Mouse (Mus musculus) ES-Bruce4 (cell line): ENCODE results near the gene Nrxn3. TPM values are rescaled to one million over a fixed set of nuclear protein-coding genes. Genes with fewer than 3 reads are reported as not detected.

Experiments used
- H3K27ac ChIP-seq: 2 replicates; pipeline ENCODE4 v1.5.1; 2012; ENCODE audit warnings: low read length, inconsistent platforms; ENCODE audit not compliant: insufficient read depth
- H3K27me3 ChIP-seq: 2 replicates; pipeline ENCODE4 v1.6.1; 2012; ENCODE audit warnings: mild to moderate bottlenecking, low read length, inconsistent platforms; ENCODE audit not compliant: control insufficient read depth, poor library complexity, insufficient read depth, severe bottlenecking
- H3K36me3 ChIP-seq: 2 replicates; pipeline ENCODE4 v1.6.1; 2012; ENCODE audit warnings: inconsistent platforms, mild to moderate bottlenecking, low read length, moderate library complexity; ENCODE audit not compliant: control insufficient read depth, poor library complexity, insufficient read depth, severe bottlenecking
- H3K4me1 ChIP-seq: one replicate; pipeline ENCODE4 v1.8.1; 2011; ENCODE audit warnings: low read length; ENCODE audit not compliant: control insufficient read depth, insufficient read depth
- H3K4me3 ChIP-seq: 2 replicates; pipeline ENCODE4 v1.5.1; 2011; ENCODE audit warnings: low read depth, mild to moderate bottlenecking, low read length
- H3K9ac ChIP-seq: 2 replicates; pipeline ENCODE4 v1.6.1; 2012; ENCODE audit warnings: low read depth, mild to moderate bottlenecking, inconsistent platforms; ENCODE audit not compliant: poor library complexity, severe bottlenecking
- H3K9me3 ChIP-seq: replicated peaks from 2 replicates; pipeline ENCODE4 v1.6.1; 2012; ENCODE audit warnings: mild to moderate bottlenecking, low read length, inconsistent platforms; ENCODE audit not compliant: control insufficient read depth, poor library complexity, insufficient read depth, severe bottlenecking
- CTCF ChIP-seq: IDR thresholded peaks from one replicate; pipeline ENCODE4 v1.8.1; 2011; ENCODE audit warnings: low read depth, low read length
- EP300 ChIP-seq: IDR thresholded peaks from 2 replicates; pipeline ENCODE4 v1.6.1; 2011; ENCODE audit warnings: low read depth, low read length; ENCODE audit not compliant: insufficient read depth
- POLR2A ChIP-seq: IDR thresholded peaks from one replicate; pipeline ENCODE4 v1.8.1; 2011; ENCODE audit warnings: low read length; ENCODE audit not compliant: insufficient read depth
- polyA plus RNA-seq: library from polyadenylated mRNA; stranded (reverse); fragments of >200 nt; gene quantifications from 2 replicates; pipeline ENCODE4 v1.2.4, GENCODE M21; 2011; ENCODE audit warnings: low read depth; ENCODE audit not compliant: missing spikeins, insufficient read depth, insufficient read length

Gene Nrxn3
- polyA plus RNA-seq, 1 experiment, result not detected

DNA sequence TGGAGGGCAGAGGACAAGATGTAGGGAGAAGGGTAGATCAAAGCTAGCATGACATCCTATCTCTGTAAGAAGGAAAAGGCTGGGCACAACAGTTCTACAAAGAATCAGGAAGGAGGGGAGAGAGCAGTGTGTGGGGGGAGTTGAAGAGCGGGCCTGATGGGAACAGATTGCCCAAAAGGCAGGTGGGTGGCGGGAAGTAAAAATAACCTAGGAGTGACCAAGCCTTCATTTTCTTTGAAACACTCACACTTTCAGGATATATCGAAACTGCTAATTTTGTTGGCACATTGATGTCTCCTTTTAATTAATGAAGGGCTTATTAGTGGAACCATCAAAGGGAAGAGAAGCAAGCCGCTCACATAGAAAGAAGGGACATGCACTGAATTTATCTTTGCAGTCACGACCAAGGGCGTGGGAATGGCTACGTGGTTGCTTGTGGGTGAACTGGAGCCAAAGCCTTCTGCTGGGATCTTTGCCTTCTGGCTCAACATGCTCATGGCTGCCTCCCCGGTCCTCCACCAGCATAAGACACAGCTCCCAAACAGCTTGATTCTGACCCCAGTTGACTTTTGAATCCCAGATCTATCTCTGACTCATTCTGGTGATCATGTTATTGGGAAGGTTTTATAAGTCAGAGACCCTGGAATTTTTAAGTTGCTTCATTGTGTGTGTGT is 371.3 kb downstream of the Nrxn3 start:
- TF ChIP-seq EP300, result no peak
- no peak for TF ChIP-seq POLR2A
- TF ChIP-seq CTCF, result no peak
- no peaks in the 10 kb centered on the region for H3K4me1 ChIP-seq
- H3K9me3 ChIP-seq, result no peaks in the 10 kb centered on the region
- H3K27ac ChIP-seq, result no peak overlapping the region
- no peak overlapping the region for H3K4me3 ChIP-seq
- H3K9ac ChIP-seq, result no peak overlapping the region
- H3K27me3 ChIP-seq, result no peaks in the 10 kb centered on the region
- no peaks in the 10 kb centered on the region for H3K36me3 ChIP-seq

GRCm38 (mm10) chr12:89097561-89097960 is 374.9 kb downstream of the Nrxn3 start:
- Histone ChIP-seq H3K4me3 (no peak overlapping the region), H3K9ac (no peak overlapping the region)

DNA sequence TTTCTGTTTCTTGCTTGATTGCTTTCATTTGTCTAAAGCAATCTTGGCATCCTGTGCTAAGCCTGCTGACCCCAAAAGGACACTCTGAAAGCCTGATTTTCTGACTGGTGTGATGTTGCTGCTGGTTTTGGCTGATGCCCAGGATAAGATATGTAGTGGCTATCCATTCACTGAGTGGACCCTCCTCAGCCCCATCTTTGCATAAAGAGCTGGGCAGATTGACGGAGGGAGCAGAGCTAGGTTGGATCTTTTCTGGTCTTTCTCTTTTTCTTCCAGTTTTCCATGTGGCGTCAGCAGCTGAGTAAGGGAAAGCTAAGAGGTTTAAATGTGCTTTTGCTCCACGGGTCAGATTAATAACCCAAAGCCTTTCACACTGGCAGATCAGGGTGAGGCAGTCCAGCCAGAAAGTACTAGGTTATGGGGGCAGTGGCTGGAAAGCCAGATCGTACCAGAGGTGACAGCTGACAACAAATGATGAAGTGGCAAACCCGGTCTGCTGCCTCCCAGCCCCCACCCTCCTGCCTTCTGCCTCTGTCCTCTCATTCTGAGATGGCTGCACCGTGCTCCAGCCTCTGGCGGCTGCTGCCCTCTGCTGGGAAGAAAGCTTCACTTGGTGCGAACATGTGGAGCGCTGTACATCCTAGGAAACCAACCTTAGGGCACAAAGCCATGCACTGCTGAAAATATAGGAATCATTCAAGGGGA is 383.5 kb downstream of the Nrxn3 start:
- H3K9me3 ChIP-seq, result no peaks in the 10 kb centered on the region
- TF ChIP-seq POLR2A (no peak), CTCF (peak; percentile 83)
- no peaks in the 10 kb centered on the region for H3K4me1 ChIP-seq
- H3K27ac ChIP-seq, result no peak overlapping the region
- H3K36me3 ChIP-seq, result no peaks in the 10 kb centered on the region
- H3K9ac ChIP-seq, result no peak overlapping the region
- no peaks in the 10 kb centered on the region for H3K27me3 ChIP-seq
- H3K4me3 ChIP-seq, result no peak overlapping the region

More at GRCm38 (mm10) chr12:89097561-89097960, 374.9 kb downstream of the Nrxn3 start:
- H3K36me3 ChIP-seq, result no peaks in the 10 kb centered on the region
- no peaks in the 10 kb centered on the region for H3K9me3 ChIP-seq
- no peaks in the 10 kb centered on the region for H3K27me3 ChIP-seq
- TF ChIP-seq EP300 (no peak), POLR2A (no peak), CTCF (no peak)
- no peaks in the 10 kb centered on the region for H3K4me1 ChIP-seq
- no peak overlapping the region for H3K27ac ChIP-seq

- no peak for TF ChIP-seq CTCF
- TF ChIP-seq POLR2A, result no peak
- no peak for TF ChIP-seq EP300
- Histone ChIP-seq H3K27ac (no peak overlapping the region), H3K27me3 (no peaks in the 10 kb centered on the region), H3K36me3 (no peaks in the 10 kb centered on the region), H3K4me3 (no peak overlapping the region), H3K4me1 (no peaks in the 10 kb centered on the region), H3K9ac (no peak overlapping the region), H3K9me3 (no peaks in the 10 kb centered on the region)
Observed at GRCm38 (mm10) chr12:89106881-89107584, 384.4 kb downstream of the Nrxn3 start.

DNA sequence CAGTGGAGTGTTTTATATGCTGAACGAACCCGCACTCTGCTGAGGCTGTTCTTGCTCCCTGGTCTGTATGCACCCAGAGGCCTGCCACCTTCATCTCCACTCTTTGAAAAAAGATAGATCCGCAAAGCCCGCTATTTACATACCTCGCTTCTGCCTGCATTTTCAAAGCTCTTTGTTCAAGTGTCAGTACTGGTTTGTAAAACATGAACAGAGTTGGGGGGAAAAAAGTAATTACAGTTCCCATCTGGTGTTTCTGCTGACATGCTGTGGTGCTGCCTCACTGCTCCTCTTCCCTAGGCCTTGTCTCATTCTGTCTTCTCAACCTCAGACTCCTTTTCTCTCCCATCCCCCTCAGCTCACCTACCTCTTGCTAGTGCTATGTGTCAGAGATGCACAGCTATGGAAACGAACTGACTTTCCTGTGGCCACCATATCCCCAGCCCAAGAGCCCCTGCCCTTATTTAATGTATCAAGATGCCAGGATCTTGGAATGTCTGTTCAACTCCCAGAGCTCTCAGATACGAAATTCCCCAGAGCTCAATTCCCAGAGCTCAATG is 387.2 kb downstream of the Nrxn3 start:
- Histone ChIP-seq H3K27ac (no peak overlapping the region), H3K4me3 (no peak overlapping the region), H3K9me3 (no peaks in the 10 kb centered on the region), H3K4me1 (no peaks in the 10 kb centered on the region), H3K36me3 (no peaks in the 10 kb centered on the region), H3K27me3 (no peaks in the 10 kb centered on the region), H3K9ac (no peak overlapping the region)
- TF ChIP-seq CTCF, result no peak
- no peak for TF ChIP-seq POLR2A
- TF ChIP-seq EP300, result no peak

DNA sequence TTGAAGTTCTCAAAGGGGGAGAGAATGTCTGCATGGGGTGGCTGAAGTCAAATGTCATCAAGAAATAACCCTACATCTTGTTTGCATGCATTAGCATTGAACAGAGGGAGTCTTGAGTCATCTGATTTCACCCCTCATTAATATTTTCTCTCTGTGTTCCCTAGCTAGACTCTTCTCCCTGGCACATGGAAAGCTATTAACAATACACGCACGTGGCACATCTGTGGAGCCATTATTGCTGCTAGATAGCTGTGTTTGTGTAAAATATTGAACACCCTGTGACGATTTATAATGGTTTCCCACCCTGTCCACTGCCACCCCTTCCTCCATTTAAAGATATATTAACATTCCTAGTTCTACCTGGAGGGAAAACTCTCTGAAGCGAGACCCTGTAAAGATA is 405.9 kb downstream of the Nrxn3 start:
- Histone ChIP-seq H3K4me3 (no peak overlapping the region), H3K27ac (no peak overlapping the region), H3K27me3 (no peaks in the 10 kb centered on the region), H3K9me3 (no peaks in the 10 kb centered on the region), H3K9ac (no peak overlapping the region), H3K4me1 (no peaks in the 10 kb centered on the region), H3K36me3 (no peaks in the 10 kb centered on the region)
- TF ChIP-seq CTCF, result no peak
- no peak for TF ChIP-seq EP300
- TF ChIP-seq POLR2A, result no peak
